Mouse (Mus musculus): ENCODE results near the gene Epha2. TPM values are rescaled to one million over a fixed set of nuclear protein-coding genes. Genes with fewer than 3 reads are reported as not detected.

Gene Epha2
- polyA plus RNA-seq, 1 experiment from 2014 or later = 10.3 TPM

DNA sequence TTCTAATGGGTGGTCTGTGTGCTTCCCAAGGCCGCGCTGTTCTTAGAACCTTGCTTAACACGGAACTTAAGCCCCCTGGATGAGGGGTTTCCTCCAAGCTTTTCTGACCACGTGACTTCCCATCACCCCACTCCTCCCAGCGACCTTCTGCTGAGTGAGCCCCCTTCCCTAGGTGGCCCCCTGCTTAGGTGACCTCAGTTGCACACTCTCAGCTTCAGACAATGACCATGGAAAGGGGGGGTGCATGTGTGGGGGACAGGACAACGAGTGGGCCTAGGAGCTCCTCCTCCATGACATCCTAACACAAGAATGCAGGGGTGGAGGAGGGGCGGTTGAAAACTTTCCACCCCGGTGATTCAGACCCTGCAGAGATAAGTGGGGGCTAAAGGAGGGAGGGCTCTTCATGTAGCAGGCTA is 9.2 kb downstream of the Epha2 start:
- no peak overlapping the region for H3K4me2 ChIP-seq (replicated peaks; ENCODE audit: low read depth, low read length)
- peak; percentile 69 for ATAC-seq
- peak; percentile 86 for DNase-seq (ENCODE audit: low spot score)

DNA sequence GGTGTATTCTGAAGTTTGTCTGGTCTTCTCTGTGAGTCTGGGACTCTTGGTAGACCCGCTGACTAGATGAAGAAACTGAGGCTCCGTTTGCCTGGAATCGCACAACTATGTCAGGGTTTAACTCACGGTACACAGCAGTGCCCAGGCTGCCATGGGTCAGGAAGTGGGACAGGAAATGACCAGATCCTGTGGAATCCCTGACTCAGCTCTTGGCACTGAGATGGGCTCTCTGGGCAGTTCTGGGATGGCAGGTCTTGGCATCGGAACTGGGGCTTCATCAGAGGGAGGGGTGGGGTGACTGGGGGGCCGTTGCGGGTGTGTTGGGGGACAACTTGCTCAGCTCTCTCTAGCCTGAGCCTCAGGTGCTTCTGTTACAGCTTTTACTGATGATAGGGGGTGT is 10.0 kb downstream of the Epha2 start:
- WGBS = 38% methylated on average over 7 of the region's 7 CpGs
- Histone ChIP-seq H3K36me3 (ENCODE audit: insufficient read depth, low read length) (peaks cover 15% of the 10 kb centered on the region), H3K27ac (ENCODE audit: low read length) (peak overlapping the region; percentile 71), H3K4me3 (ENCODE audit: low read depth, low read length) (no peak overlapping the region), H3K27me3 (replicated peaks; ENCODE audit: insufficient read depth, low read length) (no peaks in the 10 kb centered on the region), H3K9ac (replicated peaks; ENCODE audit: low read depth) (no peak overlapping the region), H3K4me1 (ENCODE audit: insufficient read depth, low read depth, low read length) (peaks cover 25% of the 10 kb centered on the region), H3K9me3 (ENCODE audit: low read length) (no peaks in the 10 kb centered on the region), H3K4me2 (replicated peaks; ENCODE audit: low read depth, low read length) (0 out of 2 replicates have a peak overlapping the region, but pooled peaks have one; percentile 14)
- DNase-seq (ENCODE audit: low spot score) (peak; percentile 56), ATAC-seq (peak; percentile 65)
- TF ChIP-seq EP300 (IDR thresholded peaks at IDR 0.05) = peak; percentile 79
- TF ChIP-seq CTCF (IDR thresholded peaks at IDR 0.05) = no peak

More for the DNA sequence above, 9.2 kb downstream of the Epha2 start:
- Histone ChIP-seq H3K9ac (replicated peaks; ENCODE audit: low read depth) (no peak overlapping the region), H3K27ac (ENCODE audit: low read length) (peak overlapping the region; percentile 71), H3K9me3 (ENCODE audit: low read length) (no peaks in the 10 kb centered on the region), H3K27me3 (replicated peaks; ENCODE audit: insufficient read depth, low read length) (no peaks in the 10 kb centered on the region), H3K4me1 (ENCODE audit: insufficient read depth, low read depth, low read length) (peaks cover 25% of the 10 kb centered on the region), H3K36me3 (ENCODE audit: insufficient read depth, low read length) (peaks cover 15% of the 10 kb centered on the region), H3K4me3 (ENCODE audit: low read depth, low read length) (no peak overlapping the region)
- WGBS = 13% methylated on average over 8 of the region's 8 CpGs
- peak; percentile 71 for TF ChIP-seq EP300 (IDR thresholded peaks at IDR 0.05)
- TF ChIP-seq CTCF (IDR thresholded peaks at IDR 0.05) = no peak

- Histone ChIP-seq H3K36me3 (ENCODE audit: insufficient read depth, low read length) (peaks cover 15% of the 10 kb centered on the region), H3K9ac (replicated peaks; ENCODE audit: low read depth) (no peak overlapping the region), H3K27me3 (replicated peaks; ENCODE audit: insufficient read depth, low read length) (no peaks in the 10 kb centered on the region), H3K4me1 (ENCODE audit: insufficient read depth, low read depth, low read length) (peaks cover 27% of the 10 kb centered on the region), H3K4me3 (ENCODE audit: low read depth, low read length) (no peak overlapping the region), H3K9me3 (ENCODE audit: low read length) (no peaks in the 10 kb centered on the region), H3K27ac (ENCODE audit: low read length) (peak overlapping the region; percentile 44; the same call in 1 of the 2 replicates), H3K4me2 (replicated peaks; ENCODE audit: low read depth, low read length) (0 out of 2 replicates have a peak overlapping the region, but pooled peaks have one; percentile 14)
- ATAC-seq = no peak
- no peak for DNase-seq (ENCODE audit: low spot score)
- 32% methylated on average over 6 of the region's 6 CpGs for WGBS
- no peak for TF ChIP-seq CTCF (IDR thresholded peaks at IDR 0.05)
- TF ChIP-seq EP300 (IDR thresholded peaks at IDR 0.05) = no peak
Observed at GRCm38 (mm10) chr4:141311506-141311905, 10.5 kb downstream of the Epha2 start.

GRCm38 (mm10) chr4:141311908-141312307 is 10.9 kb downstream of the Epha2 start:
- DNase-seq (ENCODE audit: low spot score) (no peak), ATAC-seq (no peak)
- TF ChIP-seq CTCF (IDR thresholded peaks at IDR 0.05) (no peak), EP300 (IDR thresholded peaks at IDR 0.05) (no peak)
- H3K9me3 ChIP-seq (ENCODE audit: low read length) = no peaks in the 10 kb centered on the region
- peak overlapping the region; percentile 44; the same call in 1 of the 2 replicates for H3K27ac ChIP-seq (ENCODE audit: low read length)
- no peak overlapping the region for H3K4me3 ChIP-seq (ENCODE audit: low read depth, low read length)
- H3K36me3 ChIP-seq (ENCODE audit: insufficient read depth, low read length) = peaks cover 15% of the 10 kb centered on the region
- no peaks in the 10 kb centered on the region for H3K27me3 ChIP-seq (replicated peaks; ENCODE audit: insufficient read depth, low read length)
- 0 out of 2 replicates have a peak overlapping the region, but pooled peaks have one; percentile 14 for H3K4me2 ChIP-seq (replicated peaks; ENCODE audit: low read depth, low read length)
- 48% methylated on average over 2 of the region's 2 CpGs for WGBS
- no peak overlapping the region for H3K9ac ChIP-seq (replicated peaks; ENCODE audit: low read depth)
- H3K4me1 ChIP-seq (ENCODE audit: insufficient read depth, low read depth, low read length) = peaks cover 27% of the 10 kb centered on the region

DNA sequence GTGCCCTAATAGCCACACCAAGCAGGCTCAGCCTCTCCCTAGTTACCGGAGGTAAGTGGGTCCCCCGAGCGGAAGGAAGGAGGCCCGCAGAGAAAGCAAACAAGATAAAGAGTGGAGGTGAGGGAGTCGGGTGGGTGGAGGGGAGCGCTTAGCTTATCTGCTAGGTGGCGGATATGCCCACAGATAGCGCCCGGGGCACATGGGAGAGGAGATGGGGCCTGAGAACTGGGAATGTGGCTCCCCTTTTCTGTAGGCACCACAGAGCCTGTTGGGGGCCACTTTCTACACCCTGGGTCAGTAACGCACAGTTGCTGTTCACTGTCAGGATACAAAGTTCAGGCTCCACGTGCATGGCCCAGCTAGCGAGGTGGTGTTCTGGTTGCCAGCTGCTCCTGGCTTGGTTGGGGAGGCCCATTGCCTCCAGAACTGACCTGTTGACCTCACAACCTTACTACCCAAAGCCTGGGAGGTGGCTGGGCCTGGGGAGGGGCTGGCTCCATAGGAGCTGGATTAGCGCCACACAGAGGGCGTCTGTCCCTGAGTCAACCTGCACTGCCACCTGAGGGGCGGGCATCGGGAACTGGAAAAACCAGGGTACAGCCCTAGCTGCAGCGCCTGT is 11.6 kb downstream of the Epha2 start:
- 42% methylated on average over 17 of the region's 17 CpGs for WGBS
- Histone ChIP-seq H3K9me3 (ENCODE audit: low read length) (no peaks in the 10 kb centered on the region), H3K27me3 (replicated peaks; ENCODE audit: insufficient read depth, low read length) (no peaks in the 10 kb centered on the region), H3K27ac (ENCODE audit: low read length) (no peak overlapping the region), H3K4me2 (replicated peaks; ENCODE audit: low read depth, low read length) (0 out of 2 replicates have a peak overlapping the region, but pooled peaks have one; percentile 5), H3K36me3 (ENCODE audit: insufficient read depth, low read length) (peaks cover 20% of the 10 kb centered on the region), H3K4me1 (ENCODE audit: insufficient read depth, low read depth, low read length) (peaks cover 27% of the 10 kb centered on the region; the same call in 1 of the 2 replicates), H3K9ac (replicated peaks; ENCODE audit: low read depth) (no peak overlapping the region), H3K4me3 (ENCODE audit: low read depth, low read length) (no peak overlapping the region)
- DNase-seq (ENCODE audit: low spot score) = peak; percentile 43
- no peak for TF ChIP-seq EP300 (IDR thresholded peaks at IDR 0.05)
- no peak for TF ChIP-seq CTCF (IDR thresholded peaks at IDR 0.05)
- ATAC-seq = no peak

- no peak overlapping the region for H3K27ac ChIP-seq (ENCODE audit: low read length)
- H3K9me3 ChIP-seq (ENCODE audit: low read length) = no peaks in the 10 kb centered on the region
- H3K9ac ChIP-seq (replicated peaks; ENCODE audit: low read depth) = no peak overlapping the region
- no peak for TF ChIP-seq CTCF (IDR thresholded peaks at IDR 0.05)
- TF ChIP-seq EP300 (IDR thresholded peaks at IDR 0.05) = no peak
- peaks cover 23% of the 10 kb centered on the region for H3K36me3 ChIP-seq (ENCODE audit: insufficient read depth, low read length)
- 44% methylated on average over 8 of the region's 8 CpGs for WGBS
- H3K4me3 ChIP-seq (ENCODE audit: low read depth, low read length) = no peak overlapping the region
- DNase-seq (ENCODE audit: low spot score) (no peak), ATAC-seq (no peak)
- H3K27me3 ChIP-seq (replicated peaks; ENCODE audit: insufficient read depth, low read length) = no peaks in the 10 kb centered on the region
- peaks cover 27% of the 10 kb centered on the region; the same call in 1 of the 2 replicates for H3K4me1 ChIP-seq (ENCODE audit: insufficient read depth, low read depth, low read length)
- H3K4me2 ChIP-seq (replicated peaks; ENCODE audit: low read depth, low read length) = 0 out of 2 replicates have a peak overlapping the region, but pooled peaks have one; percentile 21
Observed at GRCm38 (mm10) chr4:141313481-141313880, 12.4 kb downstream of the Epha2 start.

Data from lung, postnatal 0 days (tissue).